Comparison of ENCODE assay signal across 9 mouse cellular contexts in the genomic region with DNA sequence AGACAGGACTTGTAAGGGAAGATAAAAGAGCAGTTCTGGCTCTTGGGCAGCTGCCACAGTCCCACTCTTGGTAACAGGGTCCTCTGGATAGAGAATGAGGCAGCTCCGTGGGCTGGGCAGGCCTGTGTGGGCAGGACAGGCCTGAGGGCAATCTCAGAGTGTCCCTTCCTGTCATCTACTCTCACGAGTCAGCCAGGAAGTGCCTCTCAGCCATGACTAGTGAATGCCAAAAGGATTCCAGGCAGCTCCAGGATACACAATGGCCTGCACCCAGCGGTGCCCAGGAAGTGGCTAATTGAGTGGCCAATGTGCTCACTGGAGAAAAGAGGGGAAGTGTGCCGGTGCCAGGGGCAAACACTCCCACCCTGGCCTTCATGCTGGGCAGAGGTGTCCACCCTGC. TPM values are rescaled to one million over a fixed set of nuclear protein-coding genes. Genes with fewer than 3 reads are reported as not detected.
DNase-seq lines count a peak whose midpoint lies in the region; TF ChIP-seq lines count a peak whose summit lies in the region.
"Had no signal": no experiment of that assay in that cellular context is flagged by ENCODE, and none has a peak within 500 bp of the region (broad histone marks: within the 10 kb centered on the region; RNA-seq: fewer than 3 reads in every experiment).

No protein-coding gene starts in this region.

- 0 out of 2 replicates have a peak, but pooled peaks cover 6% of the 10 kb centered on the region for H3K27me3 ChIP-seq in limb, embryonic 10.5 days (ENCODE audit: low read depth, poor library complexity, severe bottlenecking)
- H3K27me3 ChIP-seq in thymus, adult 2 months (ENCODE audit: control insufficient read depth, insufficient read depth, low read length), result no peaks in the 10 kb centered on the region

- H3K4me1 ChIP-seq in limb, embryonic 10.5 days, result peaks cover 46% of the 10 kb centered on the region
- no peaks in the 10 kb centered on the region; the same call in 1 of the 2 replicates for H3K4me1 ChIP-seq in thymus, adult 2 months (replicated peaks; ENCODE audit: control insufficient read depth, insufficient read depth, low read length)

- WGBS in limb, embryonic 10.5 days, result 48% methylated on average over 4 of the region's 4 CpGs
- 47% methylated on average over 4 of the region's 4 CpGs for WGBS in thymus, adult 2 months

- DNase-seq in adrenal gland, postnatal 14 days, result peak; percentile 42
- no peak for DNase-seq in adrenal gland, adult 18-20 months (ENCODE audit: low spot score in 2 of 2)
- peak; percentile 66 to 70 for DNase-seq in right cerebral cortex, postnatal 10 days (ENCODE audit: low spot score in 2 of 2)
- DNase-seq in right cerebral cortex, postnatal 25 days, result no peak
- no peak for DNase-seq in limb, embryonic 10.5 days (ENCODE audit: low spot score)
- DNase-seq in thymus, adult 2 months, result no peak
- no peak for DNase-seq in left cerebral cortex, postnatal 14 days (ENCODE audit: low spot score in 2 of 2)
- no peak for DNase-seq in frontal cortex, postnatal 10 days (ENCODE audit: low spot score in 2 of 2)
- DNase-seq: adrenal gland, adult 8-10 months had no signal

- peak overlapping the region; percentile 43; the same call in 1 of the 2 replicates for H3K27ac ChIP-seq in limb, embryonic 10.5 days
- no peak overlapping the region for H3K27ac ChIP-seq in thymus, adult 2 months (ENCODE audit: control insufficient read depth, insufficient read depth, low read length)

- TF ChIP-seq CTCF in thymus, adult 2 months (IDR thresholded peaks at IDR 0.05; ENCODE audit: borderline replicate concordance, control insufficient read depth, extremely low read depth, insufficient read depth, low read length, poor library complexity), result no peak

- H3K4me3 ChIP-seq in limb, embryonic 10.5 days, result no peak overlapping the region
- H3K4me3 ChIP-seq in thymus, adult 2 months (ENCODE audit: control insufficient read depth, insufficient read depth, low read length), result no peak overlapping the region

- H3K36me3 ChIP-seq in limb, embryonic 10.5 days, result no peaks in the 10 kb centered on the region
- H3K36me3 ChIP-seq in thymus, adult 2 months (ENCODE audit: control insufficient read depth, insufficient read depth, low read length), result no peaks in the 10 kb centered on the region

- TF ChIP-seq POLR2A in thymus, adult 2 months (IDR thresholded peaks at IDR 0.05; ENCODE audit: control insufficient read depth, extremely low read depth, insufficient read depth, low read length, poor library complexity), result no peak

- H3K9me3 ChIP-seq in limb, embryonic 10.5 days (replicated peaks), result no peaks in the 10 kb centered on the region

- intact Hi-C loops in left cerebral cortex, postnatal 14 days (cut with DNase I), result no loop called here

RNA-seq across cellular contexts. Expression of gene Aatk, which starts 7.4 kb away (rescaled TPM):
- total RNA-seq in adrenal gland, postnatal 14 days (2021), result 13.7 and 15.7 TPM in 2 replicates
- total RNA-seq in adrenal gland, adult 18-20 months (2021), result 10 to 100 TPM; 10.3 to 22.0 TPM
- 0.78 and 1.7 TPM in 2 replicates for polyA plus RNA-seq in limb, embryonic 10.5 days (2016; fragmentation: Nextera tagmentation; extraction: Ambion mirVana)
- polyA plus RNA-seq in thymus, adult 2 months (2012; rRNA removed), result 4.4 and 4.7 TPM in 2 replicates
- 100 to 1,000 TPM; 171 to 185 TPM for total RNA-seq in left cerebral cortex, postnatal 14 days (2021)

RNA-seq across cellular contexts. Expression of gene Cep131, which starts 47.0 kb away (rescaled TPM):
- 67.4 and 80.7 TPM in 2 replicates for total RNA-seq in adrenal gland, postnatal 14 days (2021)
- total RNA-seq in adrenal gland, adult 18-20 months (2021), result 10 to 100 TPM; 11.7 to 90.0 TPM
- polyA plus RNA-seq in limb, embryonic 10.5 days (2016; fragmentation: Nextera tagmentation; extraction: Ambion mirVana), result 46.7 and 55.2 TPM in 2 replicates
- polyA plus RNA-seq in thymus, adult 2 months (2012; rRNA removed), result 10.8 and 12.4 TPM in 2 replicates
- 10 to 100 TPM; 29.5 to 41.7 TPM for total RNA-seq in left cerebral cortex, postnatal 14 days (2021)

RNA-seq across cellular contexts. Expression of gene Tepsin, which starts 59.0 kb away (rescaled TPM):
- total RNA-seq in adrenal gland, postnatal 14 days (2021), result 10.7 and 13.7 TPM in 2 replicates
- total RNA-seq in adrenal gland, adult 18-20 months (2021), result 10 to 100 TPM; 12.3 to 15.4 TPM
- polyA plus RNA-seq in limb, embryonic 10.5 days (2016; fragmentation: Nextera tagmentation; extraction: Ambion mirVana), result 21.4 and 23.0 TPM in 2 replicates
- 95.3 and 103 TPM in 2 replicates for polyA plus RNA-seq in thymus, adult 2 months (2012; rRNA removed)
- total RNA-seq in left cerebral cortex, postnatal 14 days (2021), result 10 to 100 TPM; 18.4 to 18.7 TPM

RNA-seq across cellular contexts. Expression of gene Ndufaf8, which starts 59.1 kb away (rescaled TPM):
- 50.0 and 55.2 TPM in 2 replicates for total RNA-seq in adrenal gland, postnatal 14 days (2021)
- 10 to 100 TPM; 54.9 to 62.9 TPM for total RNA-seq in adrenal gland, adult 18-20 months (2021)
- 78.5 and 83.8 TPM in 2 replicates for polyA plus RNA-seq in limb, embryonic 10.5 days (2016; fragmentation: Nextera tagmentation; extraction: Ambion mirVana)
- 33.0 and 47.7 TPM in 2 replicates for polyA plus RNA-seq in thymus, adult 2 months (2012; rRNA removed)
- total RNA-seq in left cerebral cortex, postnatal 14 days (2021), result 10 to 100 TPM; 35.3 to 39.1 TPM

Comparison
In these comparisons a context has a peak if more than half of its experiments do, and no peak if none do; other contexts are left out.
1. DNase-seq: peak in adrenal gland, postnatal 14 days (single experiment) and right cerebral cortex, postnatal 10 days (2 of 2); none in adrenal gland, adult 18-20 months (0 of 2), right cerebral cortex, postnatal 25 days (single experiment), limb, embryonic 10.5 days (single experiment), thymus, adult 2 months (single experiment), left cerebral cortex, postnatal 14 days (0 of 2) and frontal cortex, postnatal 10 days (0 of 2).
2. RNA of gene Aatk, which starts 7.4 kb away (total RNA-seq): 171 to 185 TPM in left cerebral cortex, postnatal 14 days; 10.3 to 22.0 TPM in adrenal gland, adult 18-20 months and 13.7 to 15.7 TPM in adrenal gland, postnatal 14 days; every median in the first group is over 4 times any median in the second.